Mouse (Mus musculus) olfactory bulb, adult 2 months (tissue): ENCODE measurements at regions not wholly inside any gene's neighbourhood (a gene's known extent, or its start where the extent isn't known, plus 50 kb on each side); places are given as distances from the start of the nearest gene placed in this dataset.
"Not testable (repeated sequence)": the region's sequence is repeated elsewhere in the genome, so short reads cannot be mapped to it uniquely, and the experiment has no call there.

Experiments
- H3K27ac ChIP-seq: fragments of 200-500 bp; 2 replicates; pipeline ENCODE4 v1.5.1; 2012; ENCODE audit warnings: low read depth, low read length; ENCODE audit not compliant: insufficient read depth
- H3K4me1 ChIP-seq: fragments of 200-500 bp; 2 replicates; pipeline ENCODE4 v1.6.1; 2012; ENCODE audit warnings: low read length; ENCODE audit not compliant: control insufficient read depth, insufficient read depth
- H3K4me3 ChIP-seq: fragments of 200-500 bp; 2 replicates; pipeline ENCODE4 v1.5.1; 2012; ENCODE audit warnings: mild to moderate bottlenecking, low read depth, low read length, moderate library complexity; ENCODE audit not compliant: insufficient read depth
- CTCF ChIP-seq: fragments of 200-500 bp; IDR thresholded peaks from 2 replicates; pipeline ENCODE4 v1.5.1; 2012; ENCODE audit warnings: low read depth, mild to moderate bottlenecking, low read length, moderate library complexity; ENCODE audit not compliant: insufficient read depth
- POLR2A ChIP-seq: fragments of 200-500 bp; IDR thresholded peaks from 2 replicates; pipeline ENCODE4 v1.6.1; 2012; ENCODE audit warnings: mild to moderate bottlenecking, low read depth, low read length, moderate library complexity; ENCODE audit not compliant: insufficient read depth
- WGBS: fragments of 180-500 bp; shearing (Covaris S2); methylation state at CpG from one replicate; pipeline ENCODE4 v1.1.7; 2018; 5-methylcytosine and 5-hydroxymethylcytosine counted together

DNA sequence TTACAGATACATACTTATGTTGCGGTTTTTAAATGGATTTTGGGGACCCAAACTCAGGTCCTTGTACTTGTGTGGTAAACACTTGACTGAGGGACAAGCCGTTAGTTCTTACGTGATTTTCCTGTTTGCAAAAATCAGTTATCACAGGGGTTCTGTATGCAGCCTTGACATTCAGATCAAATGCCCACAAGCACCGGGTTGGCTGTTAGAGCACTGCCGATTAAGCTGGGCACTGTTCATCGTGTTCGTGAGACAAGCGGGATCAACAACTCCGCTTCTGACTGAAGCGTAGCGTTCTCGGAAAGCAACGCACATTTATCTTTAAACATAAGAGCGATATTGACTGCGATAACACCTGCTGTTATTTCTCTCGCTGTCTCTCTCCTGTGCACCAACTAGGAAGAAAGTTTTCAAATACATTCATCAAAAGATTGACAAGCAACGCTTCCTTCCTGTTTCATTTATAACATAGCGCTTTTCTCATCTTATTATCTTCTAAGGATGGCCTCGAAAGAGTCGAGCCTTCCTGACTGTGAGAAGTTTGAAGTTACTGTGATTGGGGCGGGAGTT lies 97.8 kb upstream of the Stt3b start:
- WGBS: 92% methylated on average over 21 of the region's 21 CpGs

GRCm38 (mm10) chr9:115408886-115409285 lies 98.7 kb upstream of the Stt3b start:
- Histone ChIP-seq H3K4me1 (peaks cover 8% of the 10 kb centered on the region), H3K27ac (no peak overlapping the region), H3K4me3 (no peak overlapping the region)
- 90% methylated on average over 6 of the region's 6 CpGs for WGBS
- TF ChIP-seq CTCF (no peak), POLR2A (no peak)

More for the DNA sequence above, 97.8 kb upstream of the Stt3b start:
- H3K4me1 ChIP-seq: peaks cover 8% of the 10 kb centered on the region
- no peak overlapping the region for H3K27ac ChIP-seq
- H3K4me3 ChIP-seq: no peak overlapping the region
- TF ChIP-seq POLR2A (no peak), CTCF (no peak)

DNA sequence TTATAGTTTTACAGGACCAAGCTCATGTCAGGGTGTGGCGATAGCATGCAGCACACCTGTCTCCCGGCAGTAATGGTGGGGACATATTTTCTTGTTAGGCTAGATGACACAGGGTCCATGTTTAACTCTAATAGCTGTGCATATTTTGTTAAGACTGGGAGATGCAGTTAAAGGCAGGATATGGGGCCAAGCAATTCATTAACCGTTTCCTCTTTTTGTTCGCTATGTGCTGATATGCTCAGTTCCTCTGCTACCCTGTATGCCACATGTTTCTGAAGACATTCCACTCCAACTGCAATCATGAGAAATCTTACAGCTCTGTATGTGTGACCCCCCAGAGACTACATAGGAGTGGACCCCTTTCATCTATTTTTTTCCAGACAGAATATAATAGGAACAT lies 104.0 kb upstream of the Stt3b start:
- TF ChIP-seq POLR2A (no peak), CTCF (no peak)
- H3K27ac ChIP-seq: no peak overlapping the region
- 95% methylated on average over 4 of the region's 4 CpGs for WGBS
- H3K4me1 ChIP-seq: peaks cover 4% of the 10 kb centered on the region
- no peak overlapping the region for H3K4me3 ChIP-seq

DNA sequence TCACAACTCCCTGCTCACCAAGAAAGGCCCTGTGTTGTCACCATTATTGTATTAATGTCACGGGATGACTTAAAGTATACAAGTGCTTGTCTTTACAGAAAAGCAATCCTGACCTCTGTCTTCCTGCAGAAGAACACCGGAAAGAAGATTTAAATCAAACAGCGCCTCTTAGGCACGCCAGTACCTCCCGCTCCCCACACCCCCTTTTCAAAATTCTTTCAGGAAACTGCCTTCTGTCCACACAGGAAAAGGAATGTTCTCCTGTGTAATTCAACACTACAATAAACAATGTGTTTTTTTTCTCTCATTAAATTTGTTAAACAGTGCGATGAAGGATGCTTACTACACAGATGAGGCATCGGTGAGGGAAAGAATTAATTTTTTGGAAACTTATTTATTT lies 112.6 kb upstream of the Stt3b start:
- H3K27ac ChIP-seq: no peak overlapping the region
- no peaks in the 10 kb centered on the region for H3K4me1 ChIP-seq
- H3K4me3 ChIP-seq: no peak overlapping the region
- 88% methylated on average over 7 of the region's 7 CpGs for WGBS
- TF ChIP-seq CTCF: no peak
- TF ChIP-seq POLR2A: no peak

- WGBS: 24% methylated on average over 8 of the region's 8 CpGs
- Histone ChIP-seq H3K4me3 (no peak overlapping the region), H3K4me1 (no peaks in the 10 kb centered on the region), H3K27ac (no peak overlapping the region)
- TF ChIP-seq CTCF: no peak
- TF ChIP-seq POLR2A: no peak
Measured at GRCm38 (mm10) chr9:115426682-115427081, 116.5 kb upstream of the Stt3b start.

DNA sequence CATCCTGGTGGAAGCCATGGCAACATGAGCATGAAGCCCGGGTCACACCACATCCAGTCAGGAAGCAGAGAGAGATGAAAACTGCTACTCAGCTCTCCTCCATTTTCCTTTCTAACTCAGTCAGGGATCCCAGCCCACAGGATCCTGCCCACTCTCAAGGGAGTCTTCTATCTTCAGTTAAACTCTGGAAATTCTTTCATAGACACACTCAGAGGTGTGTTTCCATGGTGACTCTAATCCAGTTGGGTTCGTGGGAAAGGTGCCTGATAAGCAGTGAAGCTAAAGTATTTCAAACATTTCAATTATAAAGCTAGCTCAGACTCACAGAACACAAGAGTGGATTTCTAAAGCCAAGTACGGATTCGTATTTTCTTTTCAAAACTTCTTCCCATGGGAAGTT lies 120.0 kb upstream of the Stt3b start:
- Histone ChIP-seq H3K4me1 (no peaks in the 10 kb centered on the region), H3K27ac (no peak overlapping the region), H3K4me3 (no peak overlapping the region)
- TF ChIP-seq CTCF (no peak), POLR2A (no peak)
- WGBS: 69% methylated on average over 4 of the region's 4 CpGs

DNA sequence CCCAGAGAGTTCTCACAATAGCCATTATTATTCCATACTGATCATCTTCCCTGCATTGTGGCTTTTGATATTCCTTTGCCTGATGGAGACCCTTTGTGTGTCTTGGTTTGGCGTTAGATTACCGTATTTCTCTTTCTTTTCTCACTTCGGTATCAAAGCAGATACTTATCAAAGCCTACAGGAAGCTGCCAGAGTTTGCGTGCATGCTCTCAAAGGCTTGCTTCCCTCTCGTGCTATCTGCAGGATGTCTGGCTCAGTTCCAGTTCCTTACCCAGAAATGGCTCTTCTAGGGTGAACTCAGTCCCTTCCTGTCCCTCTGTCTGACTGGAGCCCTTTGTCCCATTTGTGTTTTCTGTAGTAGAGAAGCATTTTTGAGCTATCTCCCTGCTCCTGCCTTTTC lies 124.5 kb upstream of the Stt3b start:
- H3K27ac ChIP-seq: no peak overlapping the region
- H3K4me1 ChIP-seq: no peaks in the 10 kb centered on the region
- 28% methylated on average over 5 of the region's 5 CpGs for WGBS
- no peak overlapping the region for H3K4me3 ChIP-seq
- no peak for TF ChIP-seq CTCF
- no peak for TF ChIP-seq POLR2A

DNA sequence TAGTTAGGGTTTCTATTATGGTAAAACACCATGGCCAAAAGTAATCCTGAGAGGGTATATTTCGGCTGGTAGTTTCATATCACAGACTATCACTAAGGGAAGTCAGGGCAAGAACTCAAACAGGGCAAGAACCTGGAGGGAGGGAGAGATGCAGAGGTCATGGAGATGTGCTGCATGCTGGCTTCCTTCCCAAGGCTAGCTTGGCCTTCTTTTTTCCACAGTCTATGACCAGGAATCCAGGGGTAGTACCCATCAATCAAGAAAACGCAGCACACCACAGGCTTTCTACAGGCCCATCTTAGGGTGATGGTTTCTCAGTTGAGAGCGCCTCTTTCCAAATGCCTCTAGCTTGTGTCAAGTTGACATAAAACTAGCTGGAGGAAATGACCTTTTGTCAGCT lies 126.1 kb upstream of the Stt3b start:
- Histone ChIP-seq H3K4me1 (no peaks in the 10 kb centered on the region), H3K27ac (no peak overlapping the region), H3K4me3 (no peak overlapping the region)
- 94% methylated on average over 3 of the region's 3 CpGs for WGBS
- TF ChIP-seq POLR2A: no peak
- TF ChIP-seq CTCF: no peak

DNA sequence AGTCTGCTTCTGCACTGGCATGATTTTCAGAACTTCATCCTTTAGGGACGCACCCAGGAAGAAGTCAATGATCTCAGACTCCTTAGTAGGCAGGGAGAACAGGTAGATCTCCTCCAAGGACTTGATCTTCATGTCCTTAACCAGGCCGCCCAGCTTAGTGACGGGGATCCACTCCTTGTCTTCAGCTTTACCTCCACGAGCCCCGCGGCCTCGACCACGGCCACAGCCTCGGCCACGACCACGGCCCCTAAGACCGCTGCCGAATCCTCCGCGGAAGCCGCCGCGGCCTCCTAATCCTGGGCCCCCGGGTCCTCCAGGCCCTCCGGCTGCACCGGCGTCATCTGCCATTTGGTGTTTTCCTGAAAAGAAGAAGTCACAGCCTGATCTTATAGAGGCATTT lies 128.0 kb upstream of the Stt3b start:
- H3K27ac ChIP-seq, H3K4me1 ChIP-seq, H3K4me3 ChIP-seq: not testable (repeated sequence)
- 98% methylated on average over 22 of the region's 22 CpGs for WGBS

GRCm38 (mm10) chr9:115446681-115447080 lies 136.5 kb upstream of the Stt3b start:
- TF ChIP-seq POLR2A (no peak), CTCF (no peak)
- Histone ChIP-seq H3K4me1 (no peaks in the 10 kb centered on the region), H3K27ac (no peak overlapping the region), H3K4me3 (no peak overlapping the region)
- 86% methylated on average over 11 of the region's 11 CpGs for WGBS
